Mouse (Mus musculus): ENCODE data around the gene Dip2a. TPM values are rescaled to one million over a fixed set of nuclear protein-coding genes. Genes with fewer than 3 reads are reported as not detected.
A peak's percentile ranks its signal among the peaks of the same experiment; 100 is the strongest.

Gene Dip2a
- polyA plus RNA-seq, 1 experiment from 2014 or later: 6.9 TPM

DNA sequence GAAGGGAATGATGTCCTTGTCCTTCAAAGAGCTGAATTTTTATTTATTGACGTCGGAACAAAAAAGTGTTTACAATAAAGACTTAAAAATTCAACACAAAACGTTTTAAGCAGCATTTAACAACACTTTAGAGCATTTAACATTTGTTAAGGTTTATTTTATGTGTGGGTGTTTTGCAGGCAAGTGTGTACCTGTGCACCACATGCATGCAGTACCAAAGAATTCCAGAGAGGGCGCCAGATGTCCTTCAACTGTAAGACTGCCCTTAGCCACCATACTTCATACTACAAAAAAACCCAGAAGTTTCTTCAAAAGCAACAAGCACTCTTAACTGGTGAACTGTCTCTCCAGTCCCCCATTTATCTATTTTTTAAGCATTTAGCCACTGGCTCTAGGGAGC lies 1.5 kb upstream of the Dip2a start:
- DNase-seq (ENCODE audit: low spot score): peak; percentile 69
- peak overlapping the region; percentile 84; the same call in 1 of the 2 replicates for H3K4me3 ChIP-seq
- peaks cover 28% of the 10 kb centered on the region for H3K36me3 ChIP-seq (replicated peaks)
- H3K27ac ChIP-seq (replicated peaks): no peak overlapping the region
- H3K27me3 ChIP-seq (replicated peaks; ENCODE audit: low read depth, poor library complexity, severe bottlenecking): no peaks in the 10 kb centered on the region; the same call in 1 of the 2 replicates
- H3K4me1 ChIP-seq: peaks cover 23% of the 10 kb centered on the region
- no peaks in the 10 kb centered on the region for H3K9me3 ChIP-seq
- WGBS: 7% methylated on average over 4 of the region's 4 CpGs

GRCm38 (mm10) chr10:76346043-76346491 lies 976 bp upstream of the Dip2a start:
- H3K9me3 ChIP-seq: no peaks in the 10 kb centered on the region
- peaks cover 23% of the 10 kb centered on the region for H3K4me1 ChIP-seq
- DNase-seq (ENCODE audit: low spot score): peak; percentile 21
- no peaks in the 10 kb centered on the region; the same call in 1 of the 2 replicates for H3K27me3 ChIP-seq (replicated peaks; ENCODE audit: low read depth, poor library complexity, severe bottlenecking)
- H3K27ac ChIP-seq (replicated peaks): no peak overlapping the region
- H3K4me3 ChIP-seq: peak overlapping the region; percentile 84
- WGBS: 22% methylated on average over 8 of the region's 8 CpGs
- peaks cover 23% of the 10 kb centered on the region for H3K36me3 ChIP-seq (replicated peaks)

- H3K27ac ChIP-seq (replicated peaks): peak overlapping the region; percentile 94
- no peaks in the 10 kb centered on the region for H3K9me3 ChIP-seq
- no peak for DNase-seq (ENCODE audit: low spot score)
- no peaks in the 10 kb centered on the region; the same call in 1 of the 2 replicates for H3K27me3 ChIP-seq (replicated peaks; ENCODE audit: low read depth, poor library complexity, severe bottlenecking)
- H3K36me3 ChIP-seq (replicated peaks): peaks cover 18% of the 10 kb centered on the region
- H3K4me1 ChIP-seq: peaks cover 23% of the 10 kb centered on the region
- H3K4me3 ChIP-seq: peak overlapping the region; percentile 84
- 7% methylated on average over 12 of the region's 12 CpGs for WGBS
Measured at GRCm38 (mm10) chr10:76345540-76345902, 430 bp upstream of the Dip2a start.

- H3K4me3 ChIP-seq: no peak overlapping the region
- H3K4me1 ChIP-seq: no peaks in the 10 kb centered on the region
- WGBS: 56% methylated on average over 4 of the region's 4 CpGs
- H3K36me3 ChIP-seq (replicated peaks): peaks cover 8% of the 10 kb centered on the region; the same call in 1 of the 2 replicates
- H3K27ac ChIP-seq (replicated peaks): no peak overlapping the region
- no peak for DNase-seq (ENCODE audit: low spot score)
- H3K9me3 ChIP-seq: no peaks in the 10 kb centered on the region
- no peaks in the 10 kb centered on the region for H3K27me3 ChIP-seq (replicated peaks; ENCODE audit: low read depth, poor library complexity, severe bottlenecking)
Measured at GRCm38 (mm10) chr10:76334350-76334749, 10.7 kb downstream of the Dip2a start.

GRCm38 (mm10) chr10:76332040-76332439 lies 13.1 kb downstream of the Dip2a start:
- no peak overlapping the region for H3K27ac ChIP-seq (replicated peaks)
- H3K27me3 ChIP-seq (replicated peaks; ENCODE audit: low read depth, poor library complexity, severe bottlenecking): no peaks in the 10 kb centered on the region
- no peaks in the 10 kb centered on the region for H3K4me1 ChIP-seq
- 0 out of 2 replicates have a peak, but pooled peaks cover 5% of the 10 kb centered on the region for H3K36me3 ChIP-seq (replicated peaks)
- 71% methylated on average over 2 of the region's 2 CpGs for WGBS
- no peaks in the 10 kb centered on the region for H3K9me3 ChIP-seq
- no peak overlapping the region for H3K4me3 ChIP-seq
- DNase-seq (ENCODE audit: low spot score): no peak

DNA sequence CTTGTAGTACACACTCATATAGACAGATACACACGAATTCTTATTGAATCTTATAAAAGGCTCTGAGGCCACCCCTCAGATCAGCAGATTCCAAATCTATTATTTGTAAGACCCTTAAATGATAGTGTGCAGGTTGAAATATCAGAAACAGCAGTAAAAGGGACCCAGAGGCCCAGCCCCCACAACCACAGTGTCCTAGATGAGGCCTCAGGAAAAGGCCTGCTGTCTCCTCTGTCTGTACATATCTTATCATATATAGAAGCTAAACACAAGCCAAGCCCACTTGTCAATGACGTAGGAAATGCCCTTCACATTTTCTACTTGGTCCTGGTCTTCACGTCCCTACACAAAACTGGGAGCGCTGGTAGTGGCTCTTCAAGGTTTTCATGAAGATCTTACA lies 16.0 kb downstream of the Dip2a start:
- no peaks in the 10 kb centered on the region; the same call in 1 of the 2 replicates for H3K36me3 ChIP-seq (replicated peaks)
- no peak for DNase-seq (ENCODE audit: low spot score)
- no peaks in the 10 kb centered on the region for H3K9me3 ChIP-seq
- no peak overlapping the region for H3K4me3 ChIP-seq
- no peak overlapping the region for H3K27ac ChIP-seq (replicated peaks)
- no peaks in the 10 kb centered on the region for H3K27me3 ChIP-seq (replicated peaks; ENCODE audit: low read depth, poor library complexity, severe bottlenecking)
- 89% methylated on average over 4 of the region's 4 CpGs for WGBS
- H3K4me1 ChIP-seq: no peaks in the 10 kb centered on the region

DNA sequence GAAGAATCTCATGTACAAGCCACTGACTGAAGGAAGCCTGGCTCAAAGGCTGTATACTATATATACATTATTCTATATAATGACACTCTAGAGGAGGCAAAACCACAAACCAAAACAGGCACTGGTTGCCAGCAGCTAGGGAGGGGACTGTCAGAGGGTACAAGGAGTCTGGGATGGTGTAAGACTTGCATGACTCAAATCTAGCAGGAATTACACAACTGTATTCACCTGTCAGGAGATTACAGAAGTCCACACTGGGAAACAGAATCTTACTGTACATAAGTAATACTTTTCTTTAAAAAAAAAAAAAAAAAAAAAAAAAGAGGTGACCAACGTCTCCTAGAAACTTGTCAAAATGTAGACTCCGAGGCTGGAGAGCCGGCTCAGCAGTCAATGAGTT lies 16.5 kb downstream of the Dip2a start:
- no peak overlapping the region for H3K4me3 ChIP-seq
- H3K27me3 ChIP-seq (replicated peaks; ENCODE audit: low read depth, poor library complexity, severe bottlenecking): no peaks in the 10 kb centered on the region
- no peaks in the 10 kb centered on the region for H3K9me3 ChIP-seq
- no peak overlapping the region for H3K27ac ChIP-seq (replicated peaks)
- H3K4me1 ChIP-seq: no peaks in the 10 kb centered on the region
- WGBS: 91% methylated on average over 3 of the region's 3 CpGs
- no peak for DNase-seq (ENCODE audit: low spot score)
- H3K36me3 ChIP-seq (replicated peaks): no peaks in the 10 kb centered on the region; the same call in 1 of the 2 replicates

DNA sequence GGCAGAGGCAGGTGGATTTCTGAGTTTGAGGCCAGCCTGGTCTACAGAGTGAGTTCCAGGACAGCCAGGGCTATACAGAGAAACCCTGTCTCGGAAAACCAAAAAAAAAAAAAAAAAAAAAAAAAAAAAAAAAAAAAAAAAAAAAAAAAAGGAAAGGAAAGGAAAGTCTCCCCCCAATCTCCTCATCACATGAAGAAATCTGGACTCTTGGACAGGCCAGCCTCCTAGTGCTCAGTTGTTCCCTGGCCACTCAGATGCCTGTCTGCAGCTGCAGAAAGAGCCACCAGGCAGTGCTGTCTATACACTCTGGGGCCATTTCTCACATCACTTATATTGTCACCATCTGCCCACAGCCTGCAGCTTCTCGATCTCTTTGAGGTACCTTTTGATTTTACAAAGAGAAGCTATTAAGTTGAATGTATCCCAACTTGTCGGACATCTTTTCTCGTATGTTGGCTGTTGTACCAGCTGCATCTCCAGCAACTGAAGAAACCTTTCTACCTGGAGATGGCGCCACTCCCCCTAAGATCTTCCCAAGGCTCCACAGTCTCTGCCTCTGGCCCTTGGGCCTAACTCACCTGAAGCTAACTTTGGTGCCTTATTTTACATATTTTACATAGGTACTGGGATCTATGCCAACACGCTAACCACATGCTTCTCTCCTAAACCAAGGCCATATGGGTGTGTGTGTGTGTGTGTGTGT lies 18.6 kb downstream of the Dip2a start:
- Histone ChIP-seq H3K4me3 (no peak overlapping the region), H3K4me1 (no peaks in the 10 kb centered on the region), H3K9me3 (no peaks in the 10 kb centered on the region), H3K27me3 (replicated peaks; ENCODE audit: low read depth, poor library complexity, severe bottlenecking) (no peaks in the 10 kb centered on the region), H3K36me3 (replicated peaks) (no peaks in the 10 kb centered on the region; the same call in 1 of the 2 replicates), H3K27ac (replicated peaks) (no peak overlapping the region)
- DNase-seq (ENCODE audit: low spot score): no peak
- 76% methylated on average over 6 of the region's 6 CpGs for WGBS

DNA sequence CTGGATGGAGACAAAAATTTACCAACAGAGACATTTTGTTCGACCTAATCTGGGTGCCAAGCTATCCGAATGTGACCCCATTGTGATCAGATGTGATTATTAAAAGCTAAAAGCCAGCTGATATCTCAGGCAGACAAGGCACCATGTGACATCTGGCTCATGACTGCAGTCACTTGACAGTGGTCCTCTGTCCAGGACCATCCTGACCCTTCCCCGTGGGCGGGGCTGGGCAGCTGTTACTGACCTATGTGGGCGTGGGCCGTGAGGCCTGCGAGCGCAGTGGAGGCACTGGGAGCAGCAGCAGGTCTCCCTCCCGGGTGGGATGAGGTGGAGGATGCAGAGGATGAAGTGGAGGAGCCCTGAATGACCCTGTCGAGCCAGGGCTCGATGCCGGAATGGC lies 27.5 kb downstream of the Dip2a start:
- Histone ChIP-seq H3K4me1 (no peaks in the 10 kb centered on the region), H3K27ac (replicated peaks) (no peak overlapping the region), H3K4me3 (no peak overlapping the region), H3K27me3 (replicated peaks; ENCODE audit: low read depth, poor library complexity, severe bottlenecking) (no peaks in the 10 kb centered on the region), H3K36me3 (replicated peaks) (peaks cover 44% of the 10 kb centered on the region), H3K9me3 (no peaks in the 10 kb centered on the region; the same call in 1 of the 2 replicates)
- 84% methylated on average over 12 of the region's 12 CpGs for WGBS
- DNase-seq (ENCODE audit: low spot score): no peak

- DNase-seq (ENCODE audit: low spot score): no peak
Measured at GRCm38 (mm10) chr10:76316194-76316593, 28.9 kb downstream of the Dip2a start.

GRCm38 (mm10) chr10:76306738-76307137 lies 38.4 kb downstream of the Dip2a start:
- no peak for DNase-seq (ENCODE audit: low spot score)
- no peak overlapping the region for H3K4me3 ChIP-seq
- H3K4me1 ChIP-seq: no peaks in the 10 kb centered on the region
- no peak overlapping the region for H3K27ac ChIP-seq (replicated peaks)
- 94% methylated on average over 9 of the region's 9 CpGs for WGBS
- H3K9me3 ChIP-seq: no peaks in the 10 kb centered on the region
- no peaks in the 10 kb centered on the region for H3K27me3 ChIP-seq (replicated peaks; ENCODE audit: low read depth, poor library complexity, severe bottlenecking)
- peaks cover 68% of the 10 kb centered on the region for H3K36me3 ChIP-seq (replicated peaks)

More at GRCm38 (mm10) chr10:76316194-76316593, 28.9 kb downstream of the Dip2a start:
- WGBS: 80% methylated on average over 7 of the region's 7 CpGs
- Histone ChIP-seq H3K27me3 (replicated peaks; ENCODE audit: low read depth, poor library complexity, severe bottlenecking) (no peaks in the 10 kb centered on the region), H3K4me1 (no peaks in the 10 kb centered on the region), H3K9me3 (no peaks in the 10 kb centered on the region; the same call in 1 of the 2 replicates), H3K27ac (replicated peaks) (no peak overlapping the region), H3K36me3 (replicated peaks) (peaks cover 51% of the 10 kb centered on the region), H3K4me3 (no peak overlapping the region)

DNA sequence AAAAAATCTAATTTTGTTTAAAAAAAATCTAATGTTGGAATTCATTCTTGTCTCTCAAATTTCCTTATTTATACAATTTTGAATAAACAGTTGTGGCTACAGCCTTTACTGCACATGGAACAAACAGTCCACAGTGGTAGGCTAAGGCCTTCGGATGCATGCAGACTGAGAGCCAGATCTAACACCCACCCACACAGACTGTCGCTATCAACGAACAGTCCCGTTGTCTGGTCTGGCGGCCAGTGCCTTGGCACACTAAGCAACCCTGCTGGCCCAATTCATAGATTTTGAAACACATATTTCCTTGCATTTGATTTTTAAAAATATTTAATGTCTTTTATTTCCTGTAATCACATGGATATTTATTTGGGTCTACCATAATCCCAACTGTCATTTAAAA lies 45.0 kb downstream of the Dip2a start:
- no peak for DNase-seq (ENCODE audit: low spot score)
- 95% methylated on average over 5 of the region's 5 CpGs for WGBS
- H3K36me3 ChIP-seq (replicated peaks): peaks cover 66% of the 10 kb centered on the region
- no peaks in the 10 kb centered on the region for H3K9me3 ChIP-seq
- H3K4me3 ChIP-seq: no peak overlapping the region
- no peaks in the 10 kb centered on the region for H3K27me3 ChIP-seq (replicated peaks; ENCODE audit: low read depth, poor library complexity, severe bottlenecking)
- no peaks in the 10 kb centered on the region for H3K4me1 ChIP-seq
- no peak overlapping the region for H3K27ac ChIP-seq (replicated peaks)

GRCm38 (mm10) chr10:76293222-76293621 lies 51.9 kb downstream of the Dip2a start:
- H3K27me3 ChIP-seq (replicated peaks; ENCODE audit: low read depth, poor library complexity, severe bottlenecking): no peaks in the 10 kb centered on the region
- 89% methylated on average over 4 of the region's 4 CpGs for WGBS
- no peaks in the 10 kb centered on the region for H3K4me1 ChIP-seq
- no peak for DNase-seq (ENCODE audit: low spot score)
- H3K27ac ChIP-seq (replicated peaks): no peak overlapping the region
- H3K9me3 ChIP-seq: no peaks in the 10 kb centered on the region
- peaks cover 80% of the 10 kb centered on the region for H3K36me3 ChIP-seq (replicated peaks)
- no peak overlapping the region for H3K4me3 ChIP-seq
